ENCODE assay signal across 8 mouse cellular contexts in genomic region chr9:7960382-7960781, GRCm38 (mm10). TPM values are rescaled to one million over a fixed set of nuclear protein-coding genes. Genes with fewer than 3 reads are reported as not detected.
A peak's percentile ranks its signal among the peaks of the same experiment; 100 is the strongest.
DNase-seq lines count a peak whose midpoint lies in the region; ATAC-seq and TF ChIP-seq lines count a peak whose summit lies in the region.

No protein-coding gene starts in this region.

- H3K27ac ChIP-seq in kidney, adult 2 months (ENCODE audit: insufficient read depth, low read depth, low read length): no peak overlapping the region
- H3K27ac ChIP-seq in lung, embryonic 16.5 days (ENCODE audit: low read length): peak overlapping the region; percentile 69

- H3K4me3 ChIP-seq in kidney, adult 2 months (ENCODE audit: insufficient read depth, low read depth, low read length): no peak overlapping the region
- no peak overlapping the region for H3K4me3 ChIP-seq in lung, embryonic 16.5 days (ENCODE audit: low read length)

- no peak for TF ChIP-seq CTCF in kidney, adult 2 months (conservative IDR thresholded peaks at IDR 0.05; ENCODE audit: insufficient read depth, insufficient read length, low read depth, low read length)

- H3K9ac ChIP-seq in lung, embryonic 16.5 days (ENCODE audit: low read length): no peak overlapping the region

- H3K4me2 ChIP-seq in lung, embryonic 16.5 days (ENCODE audit: low read depth, low read length): no peak overlapping the region

- H3K4me1 ChIP-seq in kidney, adult 2 months (ENCODE audit: control insufficient read depth, insufficient read depth, low read length): no peaks in the 10 kb centered on the region
- H3K4me1 ChIP-seq in lung, embryonic 16.5 days (replicated peaks; ENCODE audit: control insufficient read depth, insufficient read depth, low read length): peaks cover 16% of the 10 kb centered on the region

- no peaks in the 10 kb centered on the region; the same call in 1 of the 2 replicates for H3K36me3 ChIP-seq in kidney, adult 2 months (ENCODE audit: control insufficient read depth, insufficient read depth, low read length)
- H3K36me3 ChIP-seq in lung, embryonic 16.5 days (ENCODE audit: control insufficient read depth, insufficient read depth, low read length): no peaks in the 10 kb centered on the region; the same call in 1 of the 2 replicates

- peak; percentile 97 for ATAC-seq in lung, embryonic 16.5 days (ENCODE audit: low read depth)
- no peak for ATAC-seq in megakaryocyte-erythroid progenitor cell, adult 5-6 weeks (replicated peaks; ENCODE audit: low FRiP score, low TSS enrichment, poor library complexity, severe bottlenecking)

- H3K27me3 ChIP-seq in kidney, adult 2 months (replicated peaks; ENCODE audit: control insufficient read depth, insufficient read depth, low read length): no peaks in the 10 kb centered on the region
- H3K27me3 ChIP-seq in lung, embryonic 16.5 days (ENCODE audit: control insufficient read depth, insufficient read depth, low read depth, low read length): no peaks in the 10 kb centered on the region

- TF ChIP-seq POLR2A in kidney, adult 2 months (IDR thresholded peaks at IDR 0.05; ENCODE audit: low read depth, low read length): no peak

- H3K9me3 ChIP-seq in lung, embryonic 16.5 days (ENCODE audit: control insufficient read depth, low read length): no peaks in the 10 kb centered on the region

- peak; percentile 35 for DNase-seq in kidney, adult 2 months
- no peak for DNase-seq in kidney, adult 18-20 months
- peak; percentile 50 for DNase-seq in embryo, embryonic 9.5 days (ENCODE audit: extremely low spot score)
- DNase-seq in gastrocnemius, postnatal 4 days (ENCODE audit: low spot score in 2 of 2): peak; percentile 23 to 74
- peak; percentile 52 for DNase-seq in hindlimb bud, embryonic 11.5 days (ENCODE audit: extremely low spot score, low read depth, low spot score)
- peak; percentile 28 for DNase-seq in right cerebral cortex, postnatal 14 days

- WGBS in kidney, adult 2 months: 70% methylated on average over 9 of the region's 9 CpGs
- 38% methylated on average over 9 of the region's 9 CpGs for WGBS in lung, embryonic 16.5 days

RNA-seq across cellular contexts. Expression of gene Yap1, which starts 44.0 kb away (rescaled TPM):
- 39.0 and 40.9 TPM in 2 replicates for polyA plus RNA-seq in kidney, adult 2 months (2012; rRNA removed)
- total RNA-seq in gastrocnemius, postnatal 4 days (2021): 100 to 1,000 TPM; 108 to 111 TPM
- polyA plus RNA-seq in lung, embryonic 16.5 days (2015; fragmentation: Nextera tagmentation; extraction: Ambion mirVana): 28.5 and 30.3 TPM in 2 replicates
- 0.24 TPM in 1 of 2 replicates, not detected in the other for total RNA-seq in megakaryocyte-erythroid progenitor cell, adult 5-6 weeks (2014; fragmentation: Nextera tagmentation)
- not detected in 2 replicates for total RNA-seq in megakaryocyte-erythroid progenitor cell, adult 5-6 weeks (2017)

Comparison
In these comparisons a context has a peak if more than half of its experiments do, and no peak if none do; other contexts are left out.
1. RNA of gene Yap1, which starts 44.0 kb away (total RNA-seq): 108 to 111 TPM in gastrocnemius, postnatal 4 days; 0.24 TPM in megakaryocyte-erythroid progenitor cell, adult 5-6 weeks; every median in the first group is over 10 times any median in the second.